Mouse (Mus musculus): ENCODE results near the gene Dnajc25.

Gene Dnajc25

GRCm38 (mm10) chr4:59069276-59069675 is 74.4 kb downstream of the Dnajc25 start:
- no peak for DNase-seq (ENCODE audit: low spot score in 2 of 2)
